Mouse (Mus musculus): ENCODE measurements around the gene Gm11983.

DNA sequence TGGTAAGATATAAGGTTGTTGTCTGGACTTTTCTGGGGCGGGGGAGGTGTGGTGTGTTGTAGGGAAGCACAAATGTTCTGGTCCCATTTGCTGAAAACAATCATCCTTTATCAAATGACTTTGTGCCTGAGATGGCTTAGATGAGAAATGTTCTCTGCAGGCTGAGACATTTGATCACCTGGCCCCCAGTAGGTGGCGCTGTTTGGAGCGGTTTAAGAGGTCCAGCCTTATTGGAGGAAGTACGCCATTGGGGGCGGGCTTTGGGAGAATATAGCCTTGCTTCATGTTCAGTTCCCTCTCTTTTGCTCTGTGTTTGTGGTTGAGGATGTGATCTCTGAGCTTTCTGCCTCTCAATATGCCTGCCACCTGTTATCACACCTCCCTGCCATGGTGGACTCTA lies 44.2 kb upstream of the Gm11983 start:
- no peak for TF ChIP-seq FLI1 (IDR thresholded peaks at IDR 0.05; ENCODE audit: low read length)
- no peak for TF ChIP-seq GATA1 (IDR thresholded peaks at IDR 0.05; ENCODE audit: borderline replicate concordance, low read length)
